Mouse (Mus musculus): ENCODE data around the gene Hapln3. TPM values are rescaled to one million over a fixed set of nuclear protein-coding genes. Genes with fewer than 3 reads are reported as not detected.
A peak's percentile ranks its signal among the peaks of the same experiment; 100 is the strongest.

The Hapln3 gene
- polyA plus RNA-seq, 1 experiment from 2014 or later: 0.95 TPM

- Histone ChIP-seq H3K4me2 (no peak overlapping the region), H3K36me3 (peaks cover 91% of the 10 kb centered on the region), H3K4me1 (replicated peaks) (no peaks in the 10 kb centered on the region), H3K4me3 (replicated peaks) (no peak overlapping the region), H3K9ac (replicated peaks) (no peak overlapping the region), H3K9me3 (no peaks in the 10 kb centered on the region), H3K27ac (no peak overlapping the region), H3K27me3 (no peaks in the 10 kb centered on the region)
- WGBS: 52% methylated on average over 4 of the region's 4 CpGs
- no peak for ATAC-seq (ENCODE audit: insufficient number of reproducible peaks, insufficient read depth, low FRiP score, low TSS enrichment, low read depth)
These were observed 9.2 kb upstream of the Hapln3 start for GRCm38 (mm10) chr7:79139891-79140591.

- H3K4me1 ChIP-seq (replicated peaks): no peaks in the 10 kb centered on the region
- peaks cover 91% of the 10 kb centered on the region for H3K36me3 ChIP-seq
- 59% methylated on average over 6 of the region's 6 CpGs for WGBS
- no peak overlapping the region for H3K9ac ChIP-seq (replicated peaks)
- no peak overlapping the region for H3K4me3 ChIP-seq (replicated peaks)
- H3K9me3 ChIP-seq: no peaks in the 10 kb centered on the region
- no peak for ATAC-seq (ENCODE audit: insufficient number of reproducible peaks, insufficient read depth, low FRiP score, low TSS enrichment, low read depth)
- no peak overlapping the region for H3K27ac ChIP-seq
- H3K4me2 ChIP-seq: no peak overlapping the region
- no peaks in the 10 kb centered on the region for H3K27me3 ChIP-seq
These were observed 8.6 kb upstream of the Hapln3 start for GRCm38 (mm10) chr7:79139328-79139824.

GRCm38 (mm10) chr7:79133391-79133790, 2.6 kb upstream of the Hapln3 start:
- ATAC-seq (ENCODE audit: insufficient number of reproducible peaks, insufficient read depth, low FRiP score, low TSS enrichment, low read depth): no peak
- Histone ChIP-seq H3K9me3 (no peaks in the 10 kb centered on the region), H3K27me3 (peaks cover 19% of the 10 kb centered on the region), H3K9ac (replicated peaks) (no peak overlapping the region), H3K27ac (no peak overlapping the region), H3K36me3 (peaks cover 48% of the 10 kb centered on the region), H3K4me2 (no peak overlapping the region), H3K4me1 (replicated peaks) (peaks cover 18% of the 10 kb centered on the region), H3K4me3 (replicated peaks) (no peak overlapping the region)
- 39% methylated on average over 6 of the region's 6 CpGs for WGBS

GRCm38 (mm10) chr7:79130385-79130784, 433 bp downstream of the Hapln3 start:
- Histone ChIP-seq H3K4me2 (peak overlapping the region; percentile 58), H3K27ac (no peak overlapping the region), H3K9ac (replicated peaks) (no peak overlapping the region; the same call in 1 of the 2 replicates), H3K27me3 (peaks cover 19% of the 10 kb centered on the region), H3K9me3 (no peaks in the 10 kb centered on the region), H3K4me1 (replicated peaks) (peaks cover 23% of the 10 kb centered on the region), H3K36me3 (peaks cover 18% of the 10 kb centered on the region), H3K4me3 (replicated peaks) (peak overlapping the region; percentile 34)
- no peak for ATAC-seq (ENCODE audit: insufficient number of reproducible peaks, insufficient read depth, low FRiP score, low TSS enrichment, low read depth)
- 10% methylated on average over 13 of the region's 13 CpGs for WGBS

- H3K4me1 ChIP-seq (replicated peaks): peaks cover 23% of the 10 kb centered on the region
- no peak overlapping the region for H3K9ac ChIP-seq (replicated peaks)
- H3K36me3 ChIP-seq: peaks cover 13% of the 10 kb centered on the region
- H3K4me2 ChIP-seq: peak overlapping the region; percentile 58
- H3K4me3 ChIP-seq (replicated peaks): peak overlapping the region; percentile 34; the same call in 1 of the 2 replicates
- ATAC-seq (ENCODE audit: insufficient number of reproducible peaks, insufficient read depth, low FRiP score, low TSS enrichment, low read depth): no peak
- no peak overlapping the region for H3K27ac ChIP-seq
- H3K27me3 ChIP-seq: peaks cover 19% of the 10 kb centered on the region
- no peaks in the 10 kb centered on the region for H3K9me3 ChIP-seq
- 13% methylated on average over 8 of the region's 8 CpGs for WGBS
These were observed 935 bp downstream of the Hapln3 start for GRCm38 (mm10) chr7:79129883-79130282.

GRCm38 (mm10) chr7:79123465-79123864, 7.4 kb downstream of the Hapln3 start:
- no peaks in the 10 kb centered on the region for H3K9me3 ChIP-seq
- no peak overlapping the region for H3K4me3 ChIP-seq (replicated peaks)

GRCm38 (mm10) chr7:79113848-79114247, 17.0 kb downstream of the Hapln3 start:
- Histone ChIP-seq H3K4me2 (no peak overlapping the region), H3K4me3 (replicated peaks) (no peak overlapping the region), H3K9me3 (no peaks in the 10 kb centered on the region), H3K4me1 (replicated peaks) (no peaks in the 10 kb centered on the region), H3K27me3 (no peaks in the 10 kb centered on the region; the same call in 1 of the 2 replicates), H3K9ac (replicated peaks) (no peak overlapping the region), H3K36me3 (no peaks in the 10 kb centered on the region), H3K27ac (no peak overlapping the region)
- ATAC-seq (ENCODE audit: insufficient number of reproducible peaks, insufficient read depth, low FRiP score, low TSS enrichment, low read depth): no peak
- WGBS: 58% methylated on average over 4 of the region's 4 CpGs

More at GRCm38 (mm10) chr7:79123465-79123864, 7.4 kb downstream of the Hapln3 start:
- no peak for ATAC-seq (ENCODE audit: insufficient number of reproducible peaks, insufficient read depth, low FRiP score, low TSS enrichment, low read depth)
- Histone ChIP-seq H3K4me1 (replicated peaks) (peaks cover 6% of the 10 kb centered on the region; the same call in 1 of the 2 replicates), H3K4me2 (no peak overlapping the region), H3K27me3 (no peaks in the 10 kb centered on the region), H3K9ac (replicated peaks) (no peak overlapping the region), H3K36me3 (no peaks in the 10 kb centered on the region), H3K27ac (no peak overlapping the region)
- 79% methylated on average over 5 of the region's 5 CpGs for WGBS

GRCm38 (mm10) chr7:79096492-79096891, 34.3 kb downstream of the Hapln3 start:
- no peak for ATAC-seq (ENCODE audit: insufficient number of reproducible peaks, insufficient read depth, low FRiP score, low TSS enrichment, low read depth)
- H3K27me3 ChIP-seq: peaks cover 16% of the 10 kb centered on the region
- H3K4me3 ChIP-seq (replicated peaks): no peak overlapping the region
- H3K9me3 ChIP-seq: no peaks in the 10 kb centered on the region
- no peaks in the 10 kb centered on the region for H3K4me1 ChIP-seq (replicated peaks)
- no peak overlapping the region for H3K4me2 ChIP-seq
- no peak overlapping the region for H3K27ac ChIP-seq
- WGBS: 71% methylated on average over 5 of the region's 5 CpGs
- H3K36me3 ChIP-seq: no peaks in the 10 kb centered on the region
- no peak overlapping the region for H3K9ac ChIP-seq (replicated peaks)

GRCm38 (mm10) chr7:79089111-79089510, 41.7 kb downstream of the Hapln3 start:
- Histone ChIP-seq H3K4me3 (replicated peaks) (no peak overlapping the region), H3K27ac (no peak overlapping the region), H3K27me3 (no peaks in the 10 kb centered on the region), H3K9me3 (peaks cover 3% of the 10 kb centered on the region; the same call in 1 of the 2 replicates), H3K9ac (replicated peaks) (no peak overlapping the region), H3K36me3 (no peaks in the 10 kb centered on the region), H3K4me1 (replicated peaks) (no peaks in the 10 kb centered on the region), H3K4me2 (no peak overlapping the region)
- no peak for ATAC-seq (ENCODE audit: insufficient number of reproducible peaks, insufficient read depth, low FRiP score, low TSS enrichment, low read depth)
- WGBS: 73% methylated on average over 4 of the region's 4 CpGs

- no peaks in the 10 kb centered on the region for H3K36me3 ChIP-seq
- H3K4me1 ChIP-seq (replicated peaks): no peaks in the 10 kb centered on the region
- no peak overlapping the region for H3K9ac ChIP-seq (replicated peaks)
- WGBS: 19% methylated on average over 7 of the region's 7 CpGs
- no peak overlapping the region for H3K4me3 ChIP-seq (replicated peaks)
- no peaks in the 10 kb centered on the region for H3K9me3 ChIP-seq
- peak overlapping the region; percentile 68 for H3K27ac ChIP-seq
- no peak overlapping the region for H3K4me2 ChIP-seq
- H3K27me3 ChIP-seq: peaks cover 12% of the 10 kb centered on the region; the same call in 1 of the 2 replicates
- ATAC-seq (ENCODE audit: insufficient number of reproducible peaks, insufficient read depth, low FRiP score, low TSS enrichment, low read depth): peak; percentile 73
These were observed 50.0 kb downstream of the Hapln3 start for GRCm38 (mm10) chr7:79080572-79081399.

GRCm38 (mm10) chr7:79079212-79079611, 51.6 kb downstream of the Hapln3 start:
- Histone ChIP-seq H3K9me3 (no peaks in the 10 kb centered on the region), H3K4me3 (replicated peaks) (no peak overlapping the region), H3K27ac (no peak overlapping the region), H3K4me2 (no peak overlapping the region), H3K9ac (replicated peaks) (no peak overlapping the region), H3K27me3 (peaks cover 15% of the 10 kb centered on the region; the same call in 1 of the 2 replicates), H3K36me3 (no peaks in the 10 kb centered on the region), H3K4me1 (replicated peaks) (no peaks in the 10 kb centered on the region)
- ATAC-seq (ENCODE audit: insufficient number of reproducible peaks, insufficient read depth, low FRiP score, low TSS enrichment, low read depth): no peak
- whole genome bisulfite sequencing: 69% methylated on average over 3 of the region's 3 CpGs
